Mouse (Mus musculus) intestine, embryonic 14.5 days (tissue): ENCODE measurements around the gene Znhit2. TPM values are rescaled to one million over a fixed set of nuclear protein-coding genes. Genes with fewer than 3 reads are reported as not detected.

Experiments used
- ATAC-seq: fragments of 200-750 bp; cut with Nextera tagmentation; replicated peaks from 2 replicates; pipeline ENCODE4 v1.8.0; 2017; ENCODE audit warnings: low read depth, moderate number of reproducible peaks, moderate TSS enrichment, moderate library complexity; ENCODE audit not compliant: low FRiP score, low TSS enrichment
- DNase-seq: peaks from one replicate; pipeline ENCODE4 v3.0.0-alpha.2; 2018; ENCODE audit warnings: low spot score
- H3K27ac ChIP-seq: fragments of 300-500 bp; sonication (generic); 2 replicates; pipeline ENCODE4 v1.5.1; 2014; ENCODE audit warnings: low read depth, mild to moderate bottlenecking, control low read depth
- H3K27me3 ChIP-seq: fragments of 300-500 bp; sonication (generic); replicated peaks from 2 replicates; pipeline ENCODE4 v1.6.1; 2014; ENCODE audit warnings: low read length, control low read depth; ENCODE audit not compliant: control insufficient read depth, insufficient read depth
- H3K36me3 ChIP-seq: fragments of 300-500 bp; sonication (generic); 2 replicates; pipeline ENCODE4 v1.6.1; 2014; ENCODE audit warnings: low read length, control low read depth; ENCODE audit not compliant: control insufficient read depth, insufficient read depth
- H3K4me1 ChIP-seq: fragments of 300-500 bp; sonication (generic); replicated peaks from 2 replicates; pipeline ENCODE4 v1.6.1; 2014; ENCODE audit warnings: low read length, control low read depth, mixed read lengths; ENCODE audit not compliant: control insufficient read depth, insufficient read depth
- H3K4me2 ChIP-seq: fragments of 300-500 bp; sonication (generic); 2 replicates; pipeline ENCODE4 v1.6.1; 2014; ENCODE audit warnings: low read length
- H3K4me3 ChIP-seq: fragments of 300-500 bp; sonication (generic); 2 replicates; pipeline ENCODE4 v1.5.1; 2014; ENCODE audit warnings: low read depth, low read length, control low read depth, mixed read lengths
- H3K9ac ChIP-seq: fragments of 300-500 bp; sonication (generic); 2 replicates; pipeline ENCODE4 v1.6.1; 2014; ENCODE audit warnings: mild to moderate bottlenecking, low read length
- H3K9me3 ChIP-seq: fragments of 300-500 bp; sonication (generic); 2 replicates; pipeline ENCODE4 v1.6.1; 2016; ENCODE audit warnings: low read length, control low read depth; ENCODE audit not compliant: control insufficient read depth
- WGBS: fragments of 180-500 bp; shearing (Covaris S2); extraction: QIAGEN DNeasy Blood & Tissue Kit; methylation state at CpG from one replicate; pipeline ENCODE4 v1.1.7; 2014; 5-methylcytosine and 5-hydroxymethylcytosine counted together
- polyA plus RNA-seq: library from polyadenylated mRNA; unstranded; fragments of >200 nt; fragmentation: Nextera tagmentation; extraction: Ambion mirVana; gene quantifications from 2 replicates; pipeline ENCODE4 v1.2.1, GENCODE M21; 2014

Gene Znhit2
- polyA plus RNA-seq, 1 experiment from 2014 or later = 38.3 TPM

GRCm38 (mm10) chr19:6023059-6023458 is 37.9 kb upstream of the Znhit2 start:
- ATAC-seq (no peak), DNase-seq (no peak)
- no peaks in the 10 kb centered on the region for H3K27me3 ChIP-seq
- H3K27ac ChIP-seq = no peak overlapping the region
- no peak overlapping the region for H3K4me3 ChIP-seq
- no peaks in the 10 kb centered on the region for H3K9me3 ChIP-seq
- no peaks in the 10 kb centered on the region for H3K36me3 ChIP-seq
- no peak overlapping the region for H3K9ac ChIP-seq
- 54% methylated on average over 8 of the region's 8 CpGs for WGBS
- no peak overlapping the region for H3K4me2 ChIP-seq
- H3K4me1 ChIP-seq = no peaks in the 10 kb centered on the region

GRCm38 (mm10) chr19:6023930-6024329 is 37.1 kb upstream of the Znhit2 start:
- Histone ChIP-seq H3K4me3 (no peak overlapping the region), H3K27me3 (no peaks in the 10 kb centered on the region), H3K27ac (no peak overlapping the region), H3K36me3 (no peaks in the 10 kb centered on the region), H3K4me2 (no peak overlapping the region), H3K9ac (no peak overlapping the region), H3K4me1 (no peaks in the 10 kb centered on the region), H3K9me3 (no peaks in the 10 kb centered on the region)
- ATAC-seq (no peak), DNase-seq (no peak)
- WGBS = 82% methylated on average over 7 of the region's 7 CpGs

DNA sequence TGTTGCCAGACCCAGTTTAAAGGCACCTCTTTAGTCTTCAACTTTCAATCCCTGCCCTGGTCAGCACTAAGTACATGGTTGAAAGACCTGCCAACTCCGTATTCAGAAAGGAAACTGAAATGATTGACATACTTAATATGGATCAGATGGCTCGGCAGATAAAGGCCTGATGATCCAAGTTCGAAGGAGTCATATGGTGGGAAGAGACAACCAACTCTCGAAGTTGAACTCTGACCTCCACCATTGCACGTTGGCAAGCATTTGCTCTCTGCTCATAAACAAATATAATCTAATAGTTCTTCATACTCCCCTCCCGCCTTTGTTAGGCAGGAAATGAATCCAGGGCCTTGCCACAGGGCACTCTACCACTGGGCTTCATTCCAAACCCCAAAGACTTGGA is 32.0 kb upstream of the Znhit2 start:
- no peaks in the 10 kb centered on the region for H3K36me3 ChIP-seq
- no peak overlapping the region for H3K27ac ChIP-seq
- no peak for DNase-seq
- H3K27me3 ChIP-seq = no peaks in the 10 kb centered on the region
- no peak for ATAC-seq
- H3K9ac ChIP-seq = no peak overlapping the region
- no peak overlapping the region for H3K4me3 ChIP-seq
- no peaks in the 10 kb centered on the region for H3K9me3 ChIP-seq
- 71% methylated on average over 6 of the region's 6 CpGs for WGBS
- H3K4me1 ChIP-seq = no peaks in the 10 kb centered on the region
- no peak overlapping the region for H3K4me2 ChIP-seq

GRCm38 (mm10) chr19:6029426-6029825 is 31.6 kb upstream of the Znhit2 start:
- Histone ChIP-seq H3K9me3 (no peaks in the 10 kb centered on the region), H3K27me3 (no peaks in the 10 kb centered on the region), H3K27ac (no peak overlapping the region), H3K36me3 (no peaks in the 10 kb centered on the region), H3K4me1 (no peaks in the 10 kb centered on the region), H3K4me3 (no peak overlapping the region), H3K9ac (no peak overlapping the region), H3K4me2 (no peak overlapping the region)
- no peak for DNase-seq
- no peak for ATAC-seq
- 74% methylated on average over 9 of the region's 9 CpGs for WGBS

DNA sequence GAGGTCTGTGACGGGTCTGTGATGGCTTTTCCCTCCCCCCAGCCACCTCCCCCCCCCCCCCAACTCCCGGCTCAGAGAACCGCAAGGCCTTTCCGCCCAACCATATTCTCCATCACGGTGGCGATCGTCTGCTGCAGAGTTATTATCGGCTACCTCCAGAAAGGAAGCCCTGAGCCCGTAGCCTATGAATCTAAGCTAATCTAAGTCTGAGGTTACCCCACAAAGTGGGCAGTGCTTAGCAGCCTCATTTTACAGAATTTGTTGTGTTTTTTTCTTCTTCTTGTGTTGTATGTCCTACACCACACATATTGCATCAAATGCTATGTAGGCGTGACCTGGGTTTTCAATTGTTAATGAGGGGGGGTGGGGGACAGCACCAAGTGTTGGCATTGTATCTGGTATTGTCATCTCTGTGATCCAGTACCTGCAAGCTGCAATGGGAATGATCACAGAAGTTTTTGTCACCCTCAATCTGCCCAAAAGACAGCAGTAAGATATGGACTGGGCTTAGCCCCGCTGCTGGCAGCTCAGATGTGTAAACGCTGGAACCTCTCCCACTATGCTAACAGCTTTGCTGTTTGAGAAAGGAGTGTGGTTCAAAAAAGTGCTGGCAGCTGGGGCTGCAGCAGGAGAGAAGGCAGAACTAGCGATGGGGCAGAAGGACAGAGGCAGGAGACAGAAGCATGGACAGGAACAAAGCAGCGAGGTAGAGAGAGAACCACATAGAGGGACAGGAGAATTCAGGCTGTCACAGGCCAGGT is 30.3 kb upstream of the Znhit2 start:
- Histone ChIP-seq H3K36me3 (no peaks in the 10 kb centered on the region), H3K9me3 (no peaks in the 10 kb centered on the region), H3K4me2 (no peak overlapping the region), H3K4me1 (no peaks in the 10 kb centered on the region), H3K9ac (no peak overlapping the region), H3K27ac (no peak overlapping the region), H3K27me3 (no peaks in the 10 kb centered on the region), H3K4me3 (no peak overlapping the region)
- WGBS = 70% methylated on average over 14 of the region's 14 CpGs
- ATAC-seq = no peak
- no peak for DNase-seq

- Histone ChIP-seq H3K9ac (no peak overlapping the region), H3K4me1 (no peaks in the 10 kb centered on the region), H3K27me3 (no peaks in the 10 kb centered on the region), H3K4me2 (no peak overlapping the region), H3K27ac (no peak overlapping the region), H3K4me3 (no peak overlapping the region), H3K9me3 (no peaks in the 10 kb centered on the region), H3K36me3 (no peaks in the 10 kb centered on the region)
- DNase-seq (no peak), ATAC-seq (no peak)
- 76% methylated on average over 9 of the region's 9 CpGs for WGBS
These were observed 24.9 kb upstream of the Znhit2 start for GRCm38 (mm10) chr19:6035966-6036585.

DNA sequence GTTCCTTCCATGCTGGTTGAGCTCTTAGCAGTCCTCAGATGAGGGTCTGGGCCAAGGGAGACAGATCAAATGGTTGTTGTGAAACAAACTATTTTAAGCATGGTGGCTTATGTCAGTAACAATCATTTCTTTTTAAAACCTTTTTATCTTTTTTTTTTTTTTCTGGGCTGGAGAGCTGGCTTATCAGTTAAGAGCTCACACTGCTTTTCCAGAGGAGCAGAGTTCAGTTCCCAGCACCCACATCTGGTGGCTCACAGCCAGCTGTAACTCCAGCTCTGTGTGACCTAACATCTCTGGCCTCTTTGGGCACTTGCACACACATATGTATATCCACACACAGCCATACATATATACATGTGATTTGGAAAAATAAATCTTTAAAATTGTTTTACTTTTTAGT is 23.3 kb upstream of the Znhit2 start:
- no peak overlapping the region for H3K4me3 ChIP-seq
- DNase-seq (no peak), ATAC-seq (no peak)
- no peaks in the 10 kb centered on the region for H3K27me3 ChIP-seq
- H3K4me1 ChIP-seq = no peaks in the 10 kb centered on the region
- no peaks in the 10 kb centered on the region for H3K36me3 ChIP-seq
- H3K9ac ChIP-seq = no peak overlapping the region
- no peak overlapping the region for H3K27ac ChIP-seq
- H3K4me2 ChIP-seq = no peak overlapping the region
- H3K9me3 ChIP-seq = no peaks in the 10 kb centered on the region

- no peaks in the 10 kb centered on the region for H3K9me3 ChIP-seq
- ATAC-seq (no peak), DNase-seq (no peak)
- H3K4me2 ChIP-seq = no peak overlapping the region
- H3K4me3 ChIP-seq = no peak overlapping the region
- 81% methylated on average over 7 of the region's 7 CpGs for WGBS
- H3K9ac ChIP-seq = no peak overlapping the region
- no peaks in the 10 kb centered on the region for H3K27me3 ChIP-seq
- no peaks in the 10 kb centered on the region for H3K36me3 ChIP-seq
- no peak overlapping the region for H3K27ac ChIP-seq
- no peaks in the 10 kb centered on the region for H3K4me1 ChIP-seq
These were observed 22.7 kb upstream of the Znhit2 start for GRCm38 (mm10) chr19:6038326-6038725.

GRCm38 (mm10) chr19:6040002-6040401 is 21.0 kb upstream of the Znhit2 start:
- H3K9ac ChIP-seq = no peak overlapping the region
- no peak overlapping the region for H3K27ac ChIP-seq
- ATAC-seq (no peak), DNase-seq (no peak)
- H3K4me3 ChIP-seq = no peak overlapping the region
- H3K36me3 ChIP-seq = no peaks in the 10 kb centered on the region
- no peaks in the 10 kb centered on the region for H3K9me3 ChIP-seq
- H3K27me3 ChIP-seq = no peaks in the 10 kb centered on the region
- peaks cover under 1% of the 10 kb centered on the region for H3K4me1 ChIP-seq
- no peak overlapping the region for H3K4me2 ChIP-seq
